13 mouse cellular contexts compared by ENCODE assay signal in the genomic region with DNA sequence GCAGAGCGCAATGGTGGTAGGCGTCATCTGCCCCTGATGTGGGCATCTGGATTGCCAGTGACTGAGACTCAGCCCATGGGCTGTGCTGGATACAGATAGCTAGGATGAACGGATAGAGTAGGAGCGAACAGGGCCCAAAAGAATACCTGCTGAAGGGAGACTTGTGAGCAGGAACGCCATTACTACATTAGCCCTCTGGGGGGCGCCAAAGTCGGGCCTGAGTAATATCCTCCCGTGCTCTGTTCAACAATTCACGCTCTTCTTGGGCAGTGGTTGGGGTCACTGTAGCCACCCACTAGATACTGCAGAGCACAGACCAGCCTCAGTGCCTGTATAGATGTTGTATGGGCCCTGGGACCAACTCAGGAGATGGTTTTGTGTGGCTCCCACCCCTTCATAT. TPM values are rescaled to one million over a fixed set of nuclear protein-coding genes. Genes with fewer than 3 reads are reported as not detected.
A peak's percentile ranks its signal among the peaks of the same experiment; 100 is the strongest.
DNase-seq lines count a peak whose midpoint lies in the region; ATAC-seq and TF ChIP-seq lines count a peak whose summit lies in the region.
"Had no signal": no experiment of that assay in that cellular context is flagged by ENCODE, and none has a peak within 500 bp of the region (broad histone marks: within the 10 kb centered on the region; RNA-seq: fewer than 3 reads in every experiment).

No protein-coding gene starts in this region.

- H3K4me1 ChIP-seq in lung, adult 2 months (ENCODE audit: control insufficient read depth, insufficient read depth, low read length), result no peaks in the 10 kb centered on the region

- WGBS in lung, adult 2 months, result 30% methylated on average over 9 of the region's 9 CpGs

- DNase-seq in cerebellum, adult 11 months, result peak; percentile 62
- no peak for DNase-seq in lung, adult 2 months
- no peak for DNase-seq in lung, postnatal 36 days
- peak; percentile 57 for DNase-seq in cerebellum, adult 11-12 months
- DNase-seq in retina, embryonic 14.5 days (ENCODE audit: low spot score), result peak; percentile 56
- DNase-seq in adrenal gland, adult (ENCODE audit: inconsistent age in 2 of 2, low spot score in 1 of 2), result no peak
- DNase-seq in urinary bladder, postnatal 14 days (ENCODE audit: low spot score), result no peak
- DNase-seq: adrenal gland, postnatal 14 days; gastrocnemius, postnatal 25 days; lung, adult 18-20 months had no signal

- TF ChIP-seq CTCF in lung, adult 2 months (IDR thresholded peaks at IDR 0.05; ENCODE audit: insufficient read depth, low read length), result 0 out of 2 replicates have a peak, but pooled peaks have one; percentile 14

- no peak overlapping the region for H3K4me3 ChIP-seq in lung, adult 2 months (replicated peaks; ENCODE audit: extremely low read depth, low read depth, low read length)
- H3K4me3 ChIP-seq: embryonic facial prominence, embryonic 15.5 days; myocyte had no signal

- no peak for ATAC-seq in cerebellum, adult (ENCODE audit: insufficient number of reproducible peaks, low FRiP score, low TSS enrichment)

- TF ChIP-seq POLR2A in lung, adult 2 months (IDR thresholded peaks at IDR 0.05; ENCODE audit: borderline replicate concordance, extremely low read depth, low read depth, low read length), result no peak

RNA-seq across cellular contexts. Expression of gene Zdhhc22, which starts 9.1 kb away (rescaled TPM):
- polyA plus RNA-seq in lung, adult 2 months (2012; rRNA removed), result 0.03 TPM in 1 of 2 replicates, not detected in the other

RNA-seq across cellular contexts. Expression of gene Cipc, which starts 34.3 kb away (rescaled TPM):
- 27.2 and 33.9 TPM in 2 replicates for polyA plus RNA-seq in lung, adult 2 months (2012; rRNA removed)

RNA-seq across cellular contexts. Expression of gene Tmem63c, which starts 40.0 kb away (rescaled TPM):
- polyA plus RNA-seq in lung, adult 2 months (2012; rRNA removed), result 0.16 and 0.22 TPM in 2 replicates
- polyA plus RNA-seq: myocyte had no signal

Comparison
In these comparisons a context has a peak if more than half of its experiments do, and no peak if none do; other contexts are left out.
1. DNase-seq: peak in cerebellum, adult 11 months (single experiment), cerebellum, adult 11-12 months (single experiment) and retina, embryonic 14.5 days (single experiment); none in lung, adult 2 months (single experiment), lung, postnatal 36 days (single experiment), adrenal gland, adult (0 of 2) and urinary bladder, postnatal 14 days (single experiment).